Mouse (Mus musculus) embryonic facial prominence, embryonic 15.5 days (tissue): ENCODE results near the gene Slc37a4. TPM values are rescaled to one million over a fixed set of nuclear protein-coding genes. Genes with fewer than 3 reads are reported as not detected.
A peak's percentile ranks its signal among the peaks of the same experiment; 100 is the strongest.
"Not testable (repeated sequence)": the region's sequence is repeated elsewhere in the genome, so short reads cannot be mapped to it uniquely, and the experiment has no call there.

Experiments used
- ATAC-seq: fragments of 200-750 bp; cut with Nextera tagmentation; 2 replicates; pipeline ENCODE4 v1.8.0; 2017; ENCODE audit warnings: low read depth, moderate TSS enrichment; ENCODE audit not compliant: insufficient number of reproducible peaks, low FRiP score, low TSS enrichment
- H3K27ac ChIP-seq: fragments of 300-500 bp; sonication (generic); replicated peaks from 2 replicates; pipeline ENCODE4 v1.5.1; 2015; ENCODE audit warnings: mild to moderate bottlenecking, inconsistent platforms
- H3K27me3 ChIP-seq: fragments of 300-500 bp; sonication (generic); 2 replicates; pipeline ENCODE4 v1.6.1; 2015; ENCODE audit warnings: inconsistent platforms
- H3K36me3 ChIP-seq: fragments of 300-500 bp; sonication (generic); 2 replicates; pipeline ENCODE4 v1.6.1; 2015; ENCODE audit warnings: mild to moderate bottlenecking, inconsistent platforms
- H3K4me1 ChIP-seq: fragments of 300-500 bp; sonication (generic); 2 replicates; pipeline ENCODE4 v1.6.1; 2015; ENCODE audit warnings: inconsistent platforms
- H3K4me2 ChIP-seq: fragments of 300-500 bp; sonication (generic); replicated peaks from 2 replicates; pipeline ENCODE4 v1.6.1; 2015; ENCODE audit warnings: mild to moderate bottlenecking, inconsistent platforms
- H3K4me3 ChIP-seq: fragments of 300-500 bp; sonication (generic); replicated peaks from 2 replicates; pipeline ENCODE4 v1.5.1; 2015; ENCODE audit warnings: mild to moderate bottlenecking, inconsistent platforms
- H3K9ac ChIP-seq: fragments of 300-500 bp; sonication (generic); 2 replicates; pipeline ENCODE4 v1.6.1; 2015; ENCODE audit warnings: inconsistent platforms
- H3K9me3 ChIP-seq: fragments of 300-500 bp; sonication (generic); replicated peaks from 2 replicates; pipeline ENCODE4 v1.6.1; 2016; ENCODE audit warnings: inconsistent platforms
- WGBS: fragments of 180-500 bp; shearing (Covaris S2); methylation state at CpG from one replicate; pipeline ENCODE4 v1.1.7; 2015; 5-methylcytosine and 5-hydroxymethylcytosine counted together
- polyA plus RNA-seq: library from polyadenylated mRNA; unstranded; fragments of >200 nt; fragmentation: Nextera tagmentation; extraction: Ambion mirVana; gene quantifications from 2 replicates; pipeline ENCODE4 v1.2.1, GENCODE M21; 2015

Gene Slc37a4
- polyA plus RNA-seq, 1 experiment from 2014 or later = 19.8 TPM

- Histone ChIP-seq H3K36me3 (peaks cover 62% of the 10 kb centered on the region), H3K4me2 (no peak overlapping the region), H3K9ac (no peak overlapping the region), H3K27me3 (no peaks in the 10 kb centered on the region), H3K9me3 (no peaks in the 10 kb centered on the region), H3K27ac (no peak overlapping the region), H3K4me3 (no peak overlapping the region), H3K4me1 (peaks cover 13% of the 10 kb centered on the region)
- no peak for ATAC-seq
- 58% methylated on average over 2 of the region's 2 CpGs for WGBS
These were observed 16.1 kb downstream of the Slc37a4 start for GRCm38 (mm10) chr9:44412781-44413180.

GRCm38 (mm10) chr9:44417156-44417891 lies 20.7 kb downstream of the Slc37a4 start:
- Histone ChIP-seq H3K9ac (peak overlapping the region; percentile 79), H3K4me2 (peak overlapping the region; percentile 88), H3K27me3 (no peaks in the 10 kb centered on the region), H3K27ac (peak overlapping the region; percentile 80), H3K4me1 (peaks cover 6% of the 10 kb centered on the region; the same call in 1 of the 2 replicates), H3K36me3 (peaks cover 26% of the 10 kb centered on the region), H3K9me3 (no peaks in the 10 kb centered on the region), H3K4me3 (peak overlapping the region; percentile 78)
- 6% methylated on average over 26 of the region's 26 CpGs for WGBS
- peak; percentile 6; the same call in 1 of the 2 replicates for ATAC-seq

- H3K9ac ChIP-seq = peak overlapping the region; percentile 79
- ATAC-seq = peak; percentile 88
- no peaks in the 10 kb centered on the region for H3K9me3 ChIP-seq
- peaks cover 20% of the 10 kb centered on the region for H3K36me3 ChIP-seq
- no peaks in the 10 kb centered on the region for H3K27me3 ChIP-seq
- under 1% methylated on average over 38 of the region's 38 CpGs for WGBS
- peaks cover 6% of the 10 kb centered on the region; the same call in 1 of the 2 replicates for H3K4me1 ChIP-seq
- H3K4me3 ChIP-seq = peak overlapping the region; percentile 78
- H3K27ac ChIP-seq = peak overlapping the region; percentile 80
- H3K4me2 ChIP-seq = peak overlapping the region; percentile 88
These were observed 21.3 kb downstream of the Slc37a4 start for GRCm38 (mm10) chr9:44417892-44418363.

- Histone ChIP-seq H3K27me3 (no peaks in the 10 kb centered on the region), H3K36me3 (peaks cover 11% of the 10 kb centered on the region; the same call in 1 of the 2 replicates), H3K9ac (peak within 1 kb of the TSS; percentile 79), H3K27ac (peak within 1 kb of the TSS; percentile 80), H3K4me1 (peaks cover 6% of the 10 kb centered on the region; the same call in 1 of the 2 replicates), H3K9me3 (no peaks in the 10 kb centered on the region), H3K4me3 (peak within 1 kb of the TSS; percentile 78), H3K4me2 (peak within 1 kb of the TSS; percentile 88)
- WGBS = 72% methylated on average over 14 of the region's 14 CpGs
- ATAC-seq = no peak
These were observed 22.1 kb downstream of the Slc37a4 start, which contains the start of gene Ccdc84 for GRCm38 (mm10) chr9:44418519-44419385. Gene Ccdc84, minus strand, starts transcription at chr9:44418569.

GRCm38 (mm10) chr9:44419730-44420129 lies 23.1 kb downstream of the Slc37a4 start:
- not testable (repeated sequence) for H3K4me3 ChIP-seq, H3K9me3 ChIP-seq, H3K9ac ChIP-seq, H3K27ac ChIP-seq, H3K27me3 ChIP-seq, ATAC-seq, H3K36me3 ChIP-seq, H3K4me1 ChIP-seq, H3K4me2 ChIP-seq
- 95% methylated on average over 9 of the region's 9 CpGs for WGBS

GRCm38 (mm10) chr9:44420280-44420898 lies 23.7 kb downstream of the Slc37a4 start:
- WGBS = 70% methylated on average over 5 of the region's 5 CpGs
- Histone ChIP-seq H3K4me2 (no peak overlapping the region), H3K27me3 (no peaks in the 10 kb centered on the region), H3K4me1 (peaks cover 6% of the 10 kb centered on the region; the same call in 1 of the 2 replicates), H3K27ac (no peak overlapping the region), H3K4me3 (no peak overlapping the region), H3K36me3 (peaks cover 3% of the 10 kb centered on the region; the same call in 1 of the 2 replicates), H3K9ac (no peak overlapping the region), H3K9me3 (no peaks in the 10 kb centered on the region)
- ATAC-seq = no peak

- no peak for ATAC-seq
- no peak overlapping the region for H3K9ac ChIP-seq
- H3K27ac ChIP-seq = no peak overlapping the region
- no peak overlapping the region for H3K4me3 ChIP-seq
- no peaks in the 10 kb centered on the region for H3K36me3 ChIP-seq
- H3K4me2 ChIP-seq = no peak overlapping the region
- WGBS = 78% methylated on average over 4 of the region's 4 CpGs
- no peaks in the 10 kb centered on the region for H3K9me3 ChIP-seq
- no peaks in the 10 kb centered on the region for H3K27me3 ChIP-seq
- no peaks in the 10 kb centered on the region for H3K4me1 ChIP-seq
These were observed 26.9 kb downstream of the Slc37a4 start for GRCm38 (mm10) chr9:44423576-44423975.

GRCm38 (mm10) chr9:44432577-44433185 lies 36.0 kb downstream of the Slc37a4 start:
- no peak overlapping the region for H3K9ac ChIP-seq
- H3K4me2 ChIP-seq = no peak overlapping the region
- H3K27ac ChIP-seq = no peak overlapping the region
- H3K4me1 ChIP-seq = peaks cover 5% of the 10 kb centered on the region; the same call in 1 of the 2 replicates
- no peak for ATAC-seq
- H3K36me3 ChIP-seq = no peaks in the 10 kb centered on the region
- WGBS = 56% methylated on average over 5 of the region's 5 CpGs
- no peaks in the 10 kb centered on the region for H3K27me3 ChIP-seq
- H3K9me3 ChIP-seq = no peaks in the 10 kb centered on the region
- H3K4me3 ChIP-seq = no peak overlapping the region

- no peak for ATAC-seq
These were observed 39.1 kb downstream of the Slc37a4 start for GRCm38 (mm10) chr9:44435747-44436146.

GRCm38 (mm10) chr9:44440961-44441360 lies 44.3 kb downstream of the Slc37a4 start, which contains the start of gene Foxr1:
Gene Foxr1, minus strand, starts transcription at chr9:44441136.
- Histone ChIP-seq H3K4me2 (no peak within 1 kb of the TSS), H3K9ac (no peak within 1 kb of the TSS), H3K9me3 (no peaks in the 10 kb centered on the region), H3K27me3 (no peaks in the 10 kb centered on the region), H3K36me3 (no peaks in the 10 kb centered on the region), H3K4me1 (no peaks in the 10 kb centered on the region), H3K4me3 (no peak within 1 kb of the TSS), H3K27ac (no peak within 1 kb of the TSS)
- 72% methylated on average over 19 of the region's 19 CpGs for WGBS
- no peak for ATAC-seq

More at GRCm38 (mm10) chr9:44435747-44436146, 39.1 kb downstream of the Slc37a4 start:
- Histone ChIP-seq H3K4me3 (no peak overlapping the region), H3K4me1 (peaks cover 5% of the 10 kb centered on the region; the same call in 1 of the 2 replicates), H3K9ac (no peak overlapping the region), H3K4me2 (no peak overlapping the region), H3K9me3 (no peaks in the 10 kb centered on the region), H3K27me3 (no peaks in the 10 kb centered on the region), H3K36me3 (no peaks in the 10 kb centered on the region), H3K27ac (no peak overlapping the region)
- WGBS = 69% methylated on average over 6 of the region's 6 CpGs
